Mouse (Mus musculus) erythroblast, embryonic 14.5 days (primary cell): ENCODE results near the gene Zap70.

ENCODE experiments used
- GATA1 ChIP-seq: IDR thresholded peaks from 2 replicates; pipeline ENCODE4 v1.6.1; 2012; ENCODE audit warnings: low read length, inconsistent platforms, mixed read lengths
- TAL1 ChIP-seq: IDR thresholded peaks from 3 replicates; pipeline ENCODE4 v1.6.1; 2012; ENCODE audit warnings: low read length, inconsistent platforms, mixed read lengths

- TF ChIP-seq GATA1 (no peak), TAL1 (no peak)
Observed at GRCm38 (mm10) chr1:36769951-36770350, 8.4 kb downstream of the Zap70 start.
